Mouse (Mus musculus) MEL (cell line): Measurements from ENCODE around the gene Tas2r117. TPM values are rescaled to one million over a fixed set of nuclear protein-coding genes. Genes with fewer than 3 reads are reported as not detected.

Source experiments
- DNase-seq: peaks from one replicate; pipeline ENCODE4 v3.0.0; 2011; ENCODE audit warnings: low read depth, low spot score
- H3K27ac ChIP-seq: 2 replicates; pipeline ENCODE4 v1.5.1; 2012; ENCODE audit warnings: low read depth, mild to moderate bottlenecking, control low read depth, low read length, moderate library complexity; ENCODE audit not compliant: control insufficient read depth
- H3K27me3 ChIP-seq, 2 experiments: fragments of 150-350 bp in 1 of 2; sonication (generic) in 1 of 2; 2 replicates each; pipeline ENCODE4 v1.6.1; 2012; ENCODE audit warnings: low read length in 2 of 2, mild to moderate bottlenecking in 2 of 2, improper control_type of control experiment in 1 of 2, moderate library complexity in 1 of 2; ENCODE audit not compliant: insufficient read depth in 2 of 2, control insufficient read depth in 1 of 2
- H3K36me3 ChIP-seq, 2 experiments: 2 replicates each; pipeline ENCODE4 v1.6.1; 2012 to 2014; ENCODE audit warnings: low read length in 2 of 2, improper control_type of control experiment in 1 of 2, inconsistent platforms in 1 of 2, mild to moderate bottlenecking in 1 of 2; ENCODE audit not compliant: insufficient read depth in 2 of 2, control insufficient read depth in 1 of 2
- H3K4me1 ChIP-seq, 2 experiments: fragments of 150-350 bp in 1 of 2; sonication (generic) in 1 of 2; 2 replicates each; pipeline ENCODE4 v1.6.1; 2012; ENCODE audit warnings: low read length in 2 of 2, improper control_type of control experiment in 1 of 2, mild to moderate bottlenecking in 1 of 2; ENCODE audit not compliant: insufficient read depth in 2 of 2, control insufficient read depth in 1 of 2
- H3K4me3 ChIP-seq, 2 experiments: fragments of 150-350 bp in 1 of 2; sonication (generic) in 1 of 2; 2 replicates each; pipeline ENCODE4 v1.5.1; 2012; ENCODE audit warnings: low read depth in 2 of 2, low read length in 2 of 2, mild to moderate bottlenecking in 2 of 2, moderate library complexity in 2 of 2, control low read depth in 1 of 2, improper control_type of control experiment in 1 of 2; ENCODE audit not compliant: control insufficient read depth in 1 of 2, insufficient read depth in 1 of 2
- H3K79me2 ChIP-seq: 2 replicates; pipeline ENCODE4 v1.6.1; 2012; ENCODE audit warnings: mild to moderate bottlenecking, low read length, moderate library complexity; ENCODE audit not compliant: control insufficient read depth, poor library complexity, insufficient read depth
- H3K9ac ChIP-seq: 2 replicates; pipeline ENCODE4 v1.6.1; 2012; ENCODE audit warnings: low read depth, mild to moderate bottlenecking, control low read depth, low read length, moderate library complexity; ENCODE audit not compliant: control insufficient read depth, poor library complexity, severe bottlenecking
- H3K9me3 ChIP-seq: fragments of 150-350 bp; sonication (generic); replicated peaks from 2 replicates; pipeline ENCODE4 v1.6.1; 2012; ENCODE audit warnings: mild to moderate bottlenecking, low read length, improper control_type of control experiment, moderate library complexity; ENCODE audit not compliant: insufficient read depth
- CHD1 ChIP-seq: IDR thresholded peaks from 2 replicates; pipeline ENCODE4 v1.6.1; 2012; ENCODE audit warnings: low read depth, mild to moderate bottlenecking, inconsistent platforms, low read length, improper control_type of control experiment
- CHD2 ChIP-seq: IDR thresholded peaks from 2 replicates; pipeline ENCODE4 v1.6.1; 2011; ENCODE audit warnings: low read length, improper control_type of control experiment
- E2F4 ChIP-seq: IDR thresholded peaks from 2 replicates; pipeline ENCODE4 v1.6.1; 2011; ENCODE audit warnings: low read depth, low read length, improper control_type of control experiment, borderline replicate concordance
- EP300 ChIP-seq, 2 experiments: IDR thresholded peaks; 2 replicates each; pipeline ENCODE4 v1.6.1; 2011; ENCODE audit warnings: improper control_type of control experiment in 2 of 2, low read length in 2 of 2, low read depth in 1 of 2, mild to moderate bottlenecking in 1 of 2
- ETS1 ChIP-seq: IDR thresholded peaks from 2 replicates; pipeline ENCODE4 v1.6.1; 2012; ENCODE audit warnings: low read depth, mild to moderate bottlenecking, inconsistent platforms, low read length, improper control_type of control experiment, moderate library complexity
- GABPA ChIP-seq: IDR thresholded peaks from 2 replicates; pipeline ENCODE4 v1.6.1; 2012; ENCODE audit warnings: low read depth, mild to moderate bottlenecking, inconsistent platforms, low read length, improper control_type of control experiment, moderate library complexity
- GATA1 ChIP-seq: IDR thresholded peaks from 2 replicates; pipeline ENCODE4 v1.6.1; 2011; ENCODE audit warnings: low read depth, low read length, improper control_type of control experiment
- MAX ChIP-seq: IDR thresholded peaks from 2 replicates; pipeline ENCODE4 v1.6.1; 2011; ENCODE audit warnings: low read length, improper control_type of control experiment
- MAZ ChIP-seq: IDR thresholded peaks from 2 replicates; pipeline ENCODE4 v1.6.1; 2012; ENCODE audit warnings: low read depth, mild to moderate bottlenecking, inconsistent platforms, low read length, improper control_type of control experiment
- MYC ChIP-seq: IDR thresholded peaks from 2 replicates; pipeline ENCODE4 v1.6.1; 2011; ENCODE audit warnings: low read depth, mild to moderate bottlenecking, low read length, improper control_type of control experiment, moderate library complexity
- POLR2A ChIP-seq, 2 experiments: IDR thresholded peaks; 2 replicates each; pipeline ENCODE4 v1.6.1; 2011 to 2012; ENCODE audit warnings: low read length in 2 of 2, mild to moderate bottlenecking in 2 of 2, control low read depth in 1 of 2, improper control_type of control experiment in 1 of 2, low read depth in 1 of 2, moderate library complexity in 1 of 2; ENCODE audit not compliant: control insufficient read depth in 1 of 2, insufficient read depth in 1 of 2, poor library complexity in 1 of 2
- POLR2AphosphoS5 ChIP-seq: IDR thresholded peaks from 2 replicates; pipeline ENCODE4 v1.6.1; 2012; ENCODE audit warnings: low read depth, borderline replicate concordance, mild to moderate bottlenecking, inconsistent platforms, low read length, moderate library complexity, mixed read lengths
- RAD21 ChIP-seq: IDR thresholded peaks from 2 replicates; pipeline ENCODE4 v1.6.1; 2011; ENCODE audit warnings: mild to moderate bottlenecking, low read depth, low read length, improper control_type of control experiment
- RCOR1 ChIP-seq: IDR thresholded peaks from 2 replicates; pipeline ENCODE4 v1.6.1; 2012; ENCODE audit warnings: low read depth, mild to moderate bottlenecking, inconsistent platforms, low read length, improper control_type of control experiment
- SIN3A ChIP-seq: IDR thresholded peaks from 2 replicates; pipeline ENCODE4 v1.6.1; 2012; ENCODE audit warnings: low read length, improper control_type of control experiment, inconsistent platforms
- SMC3 ChIP-seq: IDR thresholded peaks from 2 replicates; pipeline ENCODE4 v1.6.1; 2011; ENCODE audit warnings: low read depth, low read length, improper control_type of control experiment
- USF2 ChIP-seq, 2 experiments: IDR thresholded peaks; 2 replicates each; pipeline ENCODE4 v1.6.1; 2011 to 2012; ENCODE audit warnings: improper control_type of control experiment in 2 of 2, low read length in 2 of 2, borderline replicate concordance in 1 of 2, inconsistent platforms in 1 of 2, low read depth in 1 of 2, mild to moderate bottlenecking in 1 of 2; ENCODE audit not compliant: insufficient read depth in 1 of 2
- ZC3H11A ChIP-seq: IDR thresholded peaks from 2 replicates; pipeline ENCODE4 v1.6.1; 2012; ENCODE audit warnings: low read depth, mild to moderate bottlenecking, inconsistent platforms, low read length, improper control_type of control experiment
- ZKSCAN1 ChIP-seq: IDR thresholded peaks from 2 replicates; pipeline ENCODE4 v1.6.1; 2012; ENCODE audit warnings: low read depth, mild to moderate bottlenecking, inconsistent platforms, low read length, improper control_type of control experiment, moderate library complexity
- polyA plus RNA-seq, 2 experiments: library from polyadenylated mRNA; stranded (reverse) in 1 of 2; unstranded in 1 of 2; fragments of >175 nt in 1 of 2; fragments of >200 nt in 1 of 2; gene quantifications; 2 replicates each; pipeline versions ENCODE4 v1.2.1 to v1.2.4; 2012; ENCODE audit warnings: low replicate concordance in 2 of 2, low read depth in 1 of 2; ENCODE audit not compliant: insufficient read length in 2 of 2, insufficient read depth in 1 of 2, missing spikeins in 1 of 2
- total RNA-seq: library from RNA; depleted of rRNA; stranded (reverse); fragments of 300-350 nt; gene quantifications from 2 replicates; pipeline ENCODE4 v1.2.3, GENCODE M21; 2012; rRNA removed

Gene Tas2r117
- total RNA-seq (not detected in 2 replicates), polyA plus RNA-seq (not detected)

- Histone ChIP-seq H3K36me3 (no peaks in the 10 kb centered on the region), H3K79me2 (no peaks in the 10 kb centered on the region), H3K9ac (no peak within 1 kb of the TSS), H3K4me1 (no peaks in the 10 kb centered on the region), H3K27ac (no peak within 1 kb of the TSS), H3K27me3 (no peaks in the 10 kb centered on the region), H3K9me3 (no peaks in the 10 kb centered on the region), H3K4me3 (no peak within 1 kb of the TSS)
- no peak for TF ChIP-seq ZC3H11A
- no peak for TF ChIP-seq RAD21
- no peak for TF ChIP-seq GATA1
- no peak for TF ChIP-seq MYC
- TF ChIP-seq CHD2 = no peak
- TF ChIP-seq RCOR1 = no peak
- TF ChIP-seq MAX = no peak
- no peak for TF ChIP-seq POLR2A (IDR thresholded peaks at IDR 0.05; ENCODE audit: control insufficient read depth in 1 of 2, insufficient read depth in 1 of 2, low read depth in 1 of 2, low read length in 2 of 2, poor library complexity in 1 of 2)
- no peak for TF ChIP-seq GABPA
- TF ChIP-seq E2F4 = no peak
- no peak for TF ChIP-seq POLR2AphosphoS5
- no peak for DNase-seq
These were observed at the start of gene Tas2r117 for GRCm38 (mm10) chr6:132802518-132802917. TSS of gene Tas2r117 (plus strand) at chr6:132802818.

- TF ChIP-seq ZKSCAN1 = no peak
- TF ChIP-seq GATA1 = no peak
- TF ChIP-seq ETS1 = no peak
- no peak for TF ChIP-seq CHD1
- no peak for TF ChIP-seq ZC3H11A
- no peak for TF ChIP-seq SIN3A
- TF ChIP-seq RAD21 = no peak
- TF ChIP-seq SMC3 = no peak
- no peak for TF ChIP-seq RCOR1
- TF ChIP-seq EP300 (IDR thresholded peaks at IDR 0.05; ENCODE audit: low read depth in 1 of 2, low read length in 2 of 2) = no peak
- no peak for TF ChIP-seq USF2 (IDR thresholded peaks at IDR 0.05; ENCODE audit: borderline replicate concordance in 1 of 2, insufficient read depth in 1 of 2, low read depth in 1 of 2, low read length in 2 of 2)
- TF ChIP-seq MAZ = no peak
- TF ChIP-seq MYC = no peak
- Histone ChIP-seq H3K4me3 (no peak within 1 kb of the TSS), H3K4me1 (no peaks in the 10 kb centered on the region), H3K79me2 (no peaks in the 10 kb centered on the region), H3K27ac (no peak within 1 kb of the TSS), H3K9ac (no peak within 1 kb of the TSS), H3K27me3 (no peaks in the 10 kb centered on the region), H3K36me3 (no peaks in the 10 kb centered on the region), H3K9me3 (no peaks in the 10 kb centered on the region)
- DNase-seq = no peak
These were observed 48.2 kb upstream of the Tas2r117 start, which contains the start of gene Tas2r124 for GRCm38 (mm10) chr6:132754430-132754829. TSS of gene Tas2r124 (plus strand) at chr6:132754730.
